In the genomic region with DNA sequence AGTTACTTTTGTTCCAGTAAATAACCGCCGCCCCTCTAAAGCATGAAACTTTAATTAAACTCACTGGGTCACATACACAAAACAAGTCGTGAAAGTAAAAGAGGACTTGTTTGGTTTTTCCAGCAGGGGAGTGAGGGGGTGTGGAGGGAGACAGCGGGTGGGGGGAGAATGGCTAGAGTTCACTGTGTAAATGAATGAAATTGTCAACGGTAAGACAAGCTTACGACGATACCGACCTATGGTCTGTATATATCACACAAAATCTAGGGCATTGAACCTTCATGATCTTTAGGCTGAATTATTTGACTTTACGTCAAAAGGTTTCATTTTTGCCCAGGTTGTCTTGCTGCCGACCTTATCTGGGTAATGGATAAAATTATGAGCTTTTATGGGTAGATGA, we compare ENCODE assay signal across 14 mouse cellular contexts.
DNase-seq lines count a peak whose midpoint lies in the region; ATAC-seq and TF ChIP-seq lines count a peak whose summit lies in the region.
"Had no signal": no experiment of that assay in that cellular context is flagged by ENCODE, and none has a peak within 500 bp of the region (broad histone marks: within the 10 kb centered on the region; RNA-seq: fewer than 3 reads in every experiment).

No protein-coding gene starts in this region.

- peak overlapping the region; percentile 44 for H3K4me2 ChIP-seq in forebrain, embryonic 15.5 days (replicated peaks)
- no peak overlapping the region for H3K4me2 ChIP-seq in limb, embryonic 15.5 days
- peak overlapping the region; percentile 18; the same call in 1 of the 2 replicates for H3K4me2 ChIP-seq in stomach, postnatal 0 days (replicated peaks; ENCODE audit: low read depth)
- H3K4me2 ChIP-seq: heart, embryonic 15.5 days; liver, embryonic 15.5 days had no signal

- 20% methylated on average over 10 of the region's 10 CpGs for WGBS in forebrain, embryonic 15.5 days
- WGBS in limb, embryonic 15.5 days, result 34% methylated on average over 10 of the region's 10 CpGs
- 50% methylated on average over 10 of the region's 10 CpGs for WGBS in stomach, postnatal 0 days
- WGBS in heart, adult 2 months, result 70% methylated on average over 10 of the region's 10 CpGs

- intact Hi-C loops in heart, adult 2 months (cut with DNase I), result no loop called here

- no peak overlapping the region for H3K9ac ChIP-seq in forebrain, embryonic 15.5 days (replicated peaks)
- no peak overlapping the region for H3K9ac ChIP-seq in limb, embryonic 15.5 days
- no peak overlapping the region for H3K9ac ChIP-seq in stomach, postnatal 0 days (ENCODE audit: low read length)
- H3K9ac ChIP-seq in heart, adult 2 months (ENCODE audit: low read depth, low read length), result no peak overlapping the region
- H3K9ac ChIP-seq: heart, embryonic 15.5 days; liver, embryonic 15.5 days had no signal

- DNase-seq in testis, postnatal 10 days (ENCODE audit: low spot score), result no peak
- DNase-seq in stomach, postnatal 0 days (ENCODE audit: low spot score), result no peak
- DNase-seq in heart, adult 8-10 months (ENCODE audit: low spot score), result no peak
- no peak for DNase-seq in right cerebral cortex, adult 2 months (ENCODE audit: low spot score in 2 of 2)
- no peak for DNase-seq in heart, adult 2 months
- DNase-seq: adrenal gland, postnatal 25 days; gastrocnemius, postnatal 25 days; kidney, postnatal 36 days had no signal

- peaks cover 4% of the 10 kb centered on the region for H3K4me1 ChIP-seq in testis, adult 2 months (ENCODE audit: control insufficient read depth, insufficient read depth, low read length)
- H3K4me1 ChIP-seq in forebrain, embryonic 15.5 days, result peaks cover 8% of the 10 kb centered on the region
- 0 out of 2 replicates have a peak, but pooled peaks cover 5% of the 10 kb centered on the region for H3K4me1 ChIP-seq in limb, embryonic 15.5 days
- no peaks in the 10 kb centered on the region for H3K4me1 ChIP-seq in stomach, postnatal 0 days (replicated peaks; ENCODE audit: control insufficient read depth, insufficient read depth)
- no peaks in the 10 kb centered on the region for H3K4me1 ChIP-seq in heart, adult 2 months (ENCODE audit: control insufficient read depth, insufficient read depth, low read length)
- H3K4me1 ChIP-seq: heart, embryonic 15.5 days; liver, embryonic 15.5 days had no signal

- no peaks in the 10 kb centered on the region for H3K36me3 ChIP-seq in testis, adult 2 months (ENCODE audit: control insufficient read depth, insufficient read depth, low read length)
- no peaks in the 10 kb centered on the region for H3K36me3 ChIP-seq in forebrain, embryonic 15.5 days
- no peaks in the 10 kb centered on the region for H3K36me3 ChIP-seq in limb, embryonic 15.5 days
- H3K36me3 ChIP-seq in stomach, postnatal 0 days (ENCODE audit: control insufficient read depth, insufficient read depth, low read length), result no peaks in the 10 kb centered on the region
- H3K36me3 ChIP-seq in heart, adult 2 months (ENCODE audit: control insufficient read depth, insufficient read depth, low read length), result no peaks in the 10 kb centered on the region
- H3K36me3 ChIP-seq: heart, embryonic 15.5 days; liver, embryonic 15.5 days had no signal

- H3K4me3 ChIP-seq in testis, adult 2 months (ENCODE audit: control insufficient read depth, low read depth, low read length), result no peak overlapping the region; the same call in 1 of the 2 replicates
- H3K4me3 ChIP-seq in forebrain, embryonic 15.5 days, result no peak overlapping the region
- 0 out of 2 replicates have a peak overlapping the region, but pooled peaks have one; percentile 0 for H3K4me3 ChIP-seq in limb, embryonic 15.5 days
- no peak overlapping the region for H3K4me3 ChIP-seq in stomach, postnatal 0 days (ENCODE audit: low read depth, low read length)
- no peak overlapping the region for H3K4me3 ChIP-seq in heart, adult 2 months
- H3K4me3 ChIP-seq: heart, embryonic 15.5 days; liver, embryonic 15.5 days had no signal

- no peaks in the 10 kb centered on the region for H3K79me2 ChIP-seq in heart, adult 2 months (replicated peaks; ENCODE audit: control insufficient read depth, insufficient read depth, low read length)

- peak overlapping the region; percentile 57 for H3K27ac ChIP-seq in testis, adult 2 months (ENCODE audit: control insufficient read depth, insufficient read depth, low read depth, low read length)
- no peak overlapping the region for H3K27ac ChIP-seq in forebrain, embryonic 15.5 days (replicated peaks)
- H3K27ac ChIP-seq in limb, embryonic 15.5 days, result no peak overlapping the region
- no peak overlapping the region for H3K27ac ChIP-seq in stomach, postnatal 0 days (replicated peaks)
- no peak overlapping the region for H3K27ac ChIP-seq in heart, adult 2 months
- H3K27ac ChIP-seq: heart, embryonic 15.5 days; liver, embryonic 15.5 days had no signal

- no peaks in the 10 kb centered on the region; the same call in 1 of the 2 replicates for H3K27me3 ChIP-seq in testis, adult 2 months (ENCODE audit: control insufficient read depth, insufficient read depth, low read length)
- no peaks in the 10 kb centered on the region for H3K27me3 ChIP-seq in forebrain, embryonic 15.5 days
- H3K27me3 ChIP-seq in limb, embryonic 15.5 days, result no peaks in the 10 kb centered on the region
- H3K27me3 ChIP-seq in stomach, postnatal 0 days (ENCODE audit: control insufficient read depth, insufficient read depth, low read length), result no peaks in the 10 kb centered on the region
- H3K27me3 ChIP-seq in heart, adult 2 months (ENCODE audit: control insufficient read depth, insufficient read depth, low read length), result no peaks in the 10 kb centered on the region
- H3K27me3 ChIP-seq: heart, embryonic 15.5 days; liver, embryonic 15.5 days had no signal

- TF ChIP-seq POLR2A in testis, adult 2 months (IDR thresholded peaks at IDR 0.05; ENCODE audit: control insufficient read depth, low read depth, low read length), result no peak
- TF ChIP-seq POLR2A in heart, adult 2 months (IDR thresholded peaks at IDR 0.05; ENCODE audit: insufficient read depth, low read depth, low read length), result no peak

- no peak for TF ChIP-seq CTCF in testis, adult 2 months (IDR thresholded peaks at IDR 0.05; ENCODE audit: control insufficient read depth, insufficient read depth, insufficient replicate concordance, low read depth, low read length)
- TF ChIP-seq CTCF in stomach, postnatal 0 days (IDR thresholded peaks at IDR 0.05; ENCODE audit: low read depth), result no peak
- no peak for TF ChIP-seq CTCF in heart, adult 2 months (IDR thresholded peaks at IDR 0.05)

- no peak for TF ChIP-seq EP300 in stomach, postnatal 0 days (optimal IDR thresholded peaks at IDR 0.05)
- TF ChIP-seq EP300 in heart, adult 2 months (IDR thresholded peaks at IDR 0.05; ENCODE audit: insufficient read depth, low read depth, low read length), result no peak

- no peaks in the 10 kb centered on the region for H3K9me3 ChIP-seq in forebrain, embryonic 15.5 days
- H3K9me3 ChIP-seq in limb, embryonic 15.5 days, result no peaks in the 10 kb centered on the region
- H3K9me3 ChIP-seq in stomach, postnatal 0 days (ENCODE audit: control insufficient read depth, low read length), result no peaks in the 10 kb centered on the region
- H3K9me3 ChIP-seq: heart, embryonic 15.5 days; liver, embryonic 15.5 days had no signal

- 0 out of 2 replicates have a peak, but pooled peaks have one; percentile 26 for ATAC-seq in forebrain, embryonic 15.5 days (replicated peaks)
- no peak for ATAC-seq in limb, embryonic 15.5 days (ENCODE audit: insufficient number of reproducible peaks, low FRiP score, low TSS enrichment, low read depth)
- no peak for ATAC-seq in stomach, postnatal 0 days (ENCODE audit: low FRiP score, low TSS enrichment)
- ATAC-seq: inflammation-experienced regulatory T-cells, adult 6 months had no signal
